ENCODE assay signal across 8 mouse cellular contexts in the genomic region with DNA sequence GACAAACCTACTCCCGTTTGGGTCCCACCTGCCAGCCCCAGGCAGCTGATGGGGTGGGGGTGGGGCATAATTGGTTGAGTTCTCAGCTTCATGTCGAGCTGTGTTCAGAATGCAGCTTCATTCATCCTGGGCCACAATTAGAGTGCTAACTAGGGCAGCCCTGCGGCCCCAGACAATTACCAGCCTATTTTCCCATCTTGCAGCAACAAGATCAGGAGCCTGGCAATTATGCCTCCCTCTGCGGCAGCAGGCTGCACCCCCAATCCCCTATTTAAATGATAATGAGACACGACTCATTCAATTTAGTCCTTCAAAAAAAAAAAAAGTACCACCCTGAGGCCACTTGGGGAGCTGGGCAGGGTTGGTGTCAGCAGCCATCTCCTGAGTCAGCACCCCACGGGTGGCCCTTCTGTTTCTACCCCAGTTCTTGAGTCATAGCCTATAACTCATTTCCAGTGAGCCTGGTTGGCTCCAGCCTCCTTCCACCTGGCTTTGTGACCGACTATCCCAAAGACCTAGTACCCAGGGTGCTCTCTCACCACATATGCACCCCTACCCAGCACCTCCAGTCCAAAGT. TPM values are rescaled to one million over a fixed set of nuclear protein-coding genes. Genes with fewer than 3 reads are reported as not detected.
A peak's percentile ranks its signal among the peaks of the same experiment; 100 is the strongest.
DNase-seq lines count a peak whose midpoint lies in the region; ATAC-seq lines count a peak whose summit lies in the region.

No protein-coding gene starts in this region.

- intact Hi-C loops in left cerebral cortex, postnatal 10 days (cut with DNase I), result no loop called here

- no peak for DNase-seq in heart, embryonic 10.5 days (ENCODE audit: low spot score)
- DNase-seq in heart, adult 9 months (ENCODE audit: low spot score in 2 of 2), result no peak
- DNase-seq in cerebellum, adult 18-20 months, result peak; percentile 77 to 82
- DNase-seq in left cerebral cortex, postnatal 10 days (ENCODE audit: extremely low spot score in 1 of 2, low spot score in 2 of 2), result peak; percentile 46 to 66
- DNase-seq in yolk sac, embryonic 10.5 days (ENCODE audit: low spot score), result no peak

- H3K4me3 ChIP-seq in heart, embryonic 10.5 days, result no peak overlapping the region

- H3K4me1 ChIP-seq in heart, embryonic 10.5 days, result peaks cover 46% of the 10 kb centered on the region

- peak; percentile 66 for ATAC-seq in frontal cortex, adult (ENCODE audit: low TSS enrichment)
- ATAC-seq in erythroblast, adult 5-6 weeks (replicated peaks; ENCODE audit: low FRiP score, poor library complexity, severe bottlenecking), result no peak
- no peak for ATAC-seq in inflammation-experienced regulatory T-cells, adult 6 months

- 28% methylated on average over 7 of the region's 7 CpGs for WGBS in heart, embryonic 10.5 days

- H3K9me3 ChIP-seq in heart, embryonic 10.5 days, result no peaks in the 10 kb centered on the region

- H3K36me3 ChIP-seq in heart, embryonic 10.5 days, result peaks cover 16% of the 10 kb centered on the region; the same call in 1 of the 2 replicates

- H3K27ac ChIP-seq in heart, embryonic 10.5 days, result peak overlapping the region; percentile 81; the same call in 1 of the 2 replicates

- H3K27me3 ChIP-seq in heart, embryonic 10.5 days (ENCODE audit: insufficient read depth, poor library complexity, severe bottlenecking), result no peaks in the 10 kb centered on the region

RNA-seq across cellular contexts. Expression of a gene that starts 31.4 kb away (rescaled TPM):
- polyA plus RNA-seq in heart, embryonic 10.5 days (2016; fragmentation: Nextera tagmentation; extraction: Ambion mirVana), result 9.6 and 11.1 TPM in 2 replicates
- 10 to 100 TPM; 66.3 TPM for total RNA-seq in left cerebral cortex, postnatal 10 days (2021)
- total RNA-seq in erythroblast, adult 5-6 weeks (2015; ENCODE audit: low replicate concordance), result 6.3 and 9.6 TPM in 2 replicates
- 4.9 and 7.9 TPM in 2 replicates for total RNA-seq in erythroblast, adult 5-6 weeks (2017; ENCODE audit: low replicate concordance)
- polyA plus RNA-seq in inflammation-experienced regulatory T-cells, adult 6 months (2017; shearing (Covaris generic)), result 1 to 10 TPM; 4.2 to 9.1 (median 6.6) TPM

Comparison
In these comparisons a context has a peak if more than half of its experiments do, and no peak if none do; other contexts are left out.
1. DNase-seq: peak in cerebellum, adult 18-20 months (2 of 2) and left cerebral cortex, postnatal 10 days (2 of 2); none in heart, embryonic 10.5 days (single experiment), heart, adult 9 months (0 of 2) and yolk sac, embryonic 10.5 days (single experiment).
2. RNA of a gene that starts 31.4 kb away (total RNA-seq): 66.3 TPM in left cerebral cortex, postnatal 10 days; 4.9 to 9.6 TPM in erythroblast, adult 5-6 weeks; every median in the first group is over 4 times any median in the second.